Mouse (Mus musculus): Measurements from ENCODE around the gene Faim2.

GRCm38 (mm10) chr15:99453153-99453900, 74.6 kb downstream of the Faim2 start:
- no peak for TF ChIP-seq CTCF (IDR thresholded peaks at IDR 0.05; ENCODE audit: extremely low read depth, insufficient read depth, low read length)
- no peak for TF ChIP-seq POLR2A (IDR thresholded peaks at IDR 0.05; ENCODE audit: extremely low read depth, insufficient read depth, low read length)
